Mouse (Mus musculus): Measurements from ENCODE around the gene BC049352. TPM values are rescaled to one million over a fixed set of nuclear protein-coding genes. Genes with fewer than 3 reads are reported as not detected.

Gene BC049352
- polyA plus RNA-seq, 1 experiment from 2014 or later = not detected

GRCm38 (mm10) chr9:45268597-45269325, 87.0 kb downstream of the BC049352 start, which contains the start of gene Il10ra:
Gene Il10ra, minus strand, starts transcription at chr9:45269149.
- Histone ChIP-seq H3K27me3 (ENCODE audit: control insufficient read depth, insufficient read depth, low read length) (peaks cover 13% of the 10 kb centered on the region), H3K27ac (ENCODE audit: low read depth, low read length) (no peak within 1 kb of the TSS)
- ATAC-seq (ENCODE audit: low FRiP score) = no peak

DNA sequence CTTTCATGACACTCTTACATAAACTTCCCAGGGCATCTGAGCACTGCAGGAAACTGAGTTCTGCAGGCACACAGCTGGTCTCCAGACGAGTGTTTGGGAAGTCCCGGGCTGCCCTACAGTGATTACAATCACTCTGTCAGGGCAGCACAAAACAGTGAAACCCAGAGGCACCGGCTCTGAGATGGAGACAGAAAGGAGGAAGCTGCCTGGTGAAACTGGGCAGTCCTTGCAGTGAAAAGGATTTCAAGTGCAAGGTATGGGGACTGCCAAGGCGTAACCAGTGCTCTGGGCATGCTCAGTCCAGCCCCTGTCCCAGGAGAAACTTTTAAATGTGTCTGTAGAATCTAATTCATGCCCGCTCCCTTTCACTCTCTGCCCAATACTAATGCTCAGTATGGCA, 90.4 kb downstream of the BC049352 start:
- Histone ChIP-seq H3K4me2 (no peak overlapping the region), H3K9ac (ENCODE audit: low read length) (no peak overlapping the region), H3K27ac (ENCODE audit: low read depth, low read length) (no peak overlapping the region), H3K4me1 (ENCODE audit: control insufficient read depth, insufficient read depth, low read length) (peaks cover 5% of the 10 kb centered on the region), H3K9me3 (ENCODE audit: control insufficient read depth, low read length) (no peaks in the 10 kb centered on the region), H3K4me3 (ENCODE audit: low read depth, low read length) (no peak overlapping the region), H3K27me3 (ENCODE audit: control insufficient read depth, insufficient read depth, low read length) (peaks cover 13% of the 10 kb centered on the region), H3K36me3 (ENCODE audit: control insufficient read depth, insufficient read depth, low read length) (no peaks in the 10 kb centered on the region)
- WGBS = 47% methylated on average over 5 of the region's 5 CpGs
- DNase-seq (ENCODE audit: low spot score, missing footprints) (no peak), ATAC-seq (ENCODE audit: low FRiP score) (no peak)

More at GRCm38 (mm10) chr9:45268597-45269325, 87.0 kb downstream of the BC049352 start, which contains the start of gene Il10ra:
- H3K4me2 ChIP-seq = peak within 1 kb of the TSS; percentile 71
- peak within 1 kb of the TSS; percentile 44; the same call in 1 of the 2 replicates for H3K9ac ChIP-seq (ENCODE audit: low read length)
- peak within 1 kb of the TSS; percentile 34 for H3K4me3 ChIP-seq (ENCODE audit: low read depth, low read length)
- H3K4me1 ChIP-seq (ENCODE audit: control insufficient read depth, insufficient read depth, low read length) = peaks cover 5% of the 10 kb centered on the region
- H3K36me3 ChIP-seq (ENCODE audit: control insufficient read depth, insufficient read depth, low read length) = no peaks in the 10 kb centered on the region
- 6% methylated on average over 36 of the region's 36 CpGs for WGBS
- DNase-seq (ENCODE audit: low spot score, missing footprints) = peak; percentile 91
- H3K9me3 ChIP-seq (ENCODE audit: control insufficient read depth, low read length) = no peaks in the 10 kb centered on the region

DNA sequence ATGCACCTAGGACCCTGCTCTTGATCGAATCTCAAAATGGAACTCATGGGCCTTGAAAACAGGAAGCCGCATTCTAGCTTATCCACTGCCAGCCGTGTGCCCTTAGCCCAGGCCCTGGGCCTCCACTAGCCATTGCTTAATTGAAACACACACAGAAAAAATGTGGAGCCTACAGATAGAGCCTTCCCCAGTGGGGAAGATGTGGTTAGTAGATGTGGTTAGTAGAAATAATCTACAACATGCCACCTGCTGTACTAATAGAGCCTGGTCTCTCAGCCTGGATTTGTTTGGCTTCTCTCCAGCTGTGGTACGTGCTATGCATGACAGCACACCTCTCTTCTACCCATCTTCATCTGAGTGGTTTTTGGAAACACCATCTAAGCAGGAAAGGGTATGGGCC, 92.4 kb downstream of the BC049352 start:
- Histone ChIP-seq H3K36me3 (ENCODE audit: control insufficient read depth, insufficient read depth, low read length) (no peaks in the 10 kb centered on the region), H3K4me2 (no peak overlapping the region), H3K27ac (ENCODE audit: low read depth, low read length) (no peak overlapping the region), H3K4me3 (ENCODE audit: low read depth, low read length) (no peak overlapping the region), H3K9ac (ENCODE audit: low read length) (no peak overlapping the region), H3K4me1 (ENCODE audit: control insufficient read depth, insufficient read depth, low read length) (no peaks in the 10 kb centered on the region), H3K27me3 (ENCODE audit: control insufficient read depth, insufficient read depth, low read length) (peaks cover 3% of the 10 kb centered on the region; the same call in 1 of the 2 replicates), H3K9me3 (ENCODE audit: control insufficient read depth, low read length) (no peaks in the 10 kb centered on the region)
- DNase-seq (ENCODE audit: low spot score, missing footprints) = no peak
- 82% methylated on average over 4 of the region's 4 CpGs for WGBS
- ATAC-seq (ENCODE audit: low FRiP score) = no peak

DNA sequence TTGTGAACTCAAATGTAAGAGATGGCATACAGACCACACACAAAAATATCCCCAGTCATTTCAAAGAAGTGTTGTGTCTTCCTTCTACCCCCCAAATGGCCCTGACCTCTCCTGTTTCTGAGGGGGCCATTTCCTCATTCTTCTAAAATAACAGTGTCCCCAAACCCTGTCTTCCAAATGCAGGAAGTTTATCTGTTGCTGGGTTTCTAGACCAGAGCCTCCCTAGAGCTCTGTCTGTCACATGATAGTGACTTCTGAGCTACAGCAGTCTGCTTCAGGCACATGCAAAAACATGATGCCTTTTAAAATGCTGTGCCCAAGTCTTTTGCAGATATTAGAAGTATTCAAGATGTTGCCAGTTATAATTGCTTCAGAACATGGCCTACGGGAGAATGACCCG, 92.8 kb downstream of the BC049352 start:
- Histone ChIP-seq H3K4me3 (ENCODE audit: low read depth, low read length) (no peak overlapping the region), H3K27me3 (ENCODE audit: control insufficient read depth, insufficient read depth, low read length) (no peaks in the 10 kb centered on the region; the same call in 1 of the 2 replicates), H3K4me1 (ENCODE audit: control insufficient read depth, insufficient read depth, low read length) (no peaks in the 10 kb centered on the region), H3K36me3 (ENCODE audit: control insufficient read depth, insufficient read depth, low read length) (no peaks in the 10 kb centered on the region), H3K9me3 (ENCODE audit: control insufficient read depth, low read length) (no peaks in the 10 kb centered on the region), H3K4me2 (no peak overlapping the region), H3K27ac (ENCODE audit: low read depth, low read length) (no peak overlapping the region), H3K9ac (ENCODE audit: low read length) (no peak overlapping the region)
- DNase-seq (ENCODE audit: low spot score, missing footprints) (no peak), ATAC-seq (ENCODE audit: low FRiP score) (no peak)
- WGBS = 90% methylated on average over 2 of the region's 2 CpGs

DNA sequence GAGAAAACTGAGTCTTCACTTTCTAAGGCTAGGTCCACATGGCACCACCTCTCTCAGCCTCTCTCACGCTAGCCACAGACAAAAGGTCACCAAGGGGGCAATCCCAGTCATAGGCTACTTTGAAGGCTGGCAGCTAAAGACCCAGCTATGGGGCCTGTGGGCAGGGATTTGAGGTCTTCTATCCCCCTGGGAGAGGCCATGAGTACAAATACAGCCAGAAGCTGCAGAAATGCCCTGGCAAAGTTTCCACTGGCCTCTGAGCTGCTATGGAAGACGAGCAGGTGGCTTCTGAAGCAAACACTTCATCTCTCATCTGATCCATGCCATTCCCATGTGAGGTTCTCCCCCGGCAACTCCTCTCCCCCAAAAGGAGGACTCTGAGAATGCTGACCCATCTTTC, 98.3 kb downstream of the BC049352 start:
- Histone ChIP-seq H3K36me3 (ENCODE audit: control insufficient read depth, insufficient read depth, low read length) (no peaks in the 10 kb centered on the region), H3K4me1 (ENCODE audit: control insufficient read depth, insufficient read depth, low read length) (no peaks in the 10 kb centered on the region), H3K9me3 (ENCODE audit: control insufficient read depth, low read length) (no peaks in the 10 kb centered on the region), H3K27ac (ENCODE audit: low read depth, low read length) (no peak overlapping the region), H3K4me2 (no peak overlapping the region), H3K4me3 (ENCODE audit: low read depth, low read length) (no peak overlapping the region), H3K9ac (ENCODE audit: low read length) (no peak overlapping the region), H3K27me3 (ENCODE audit: control insufficient read depth, insufficient read depth, low read length) (no peaks in the 10 kb centered on the region)
- ATAC-seq (ENCODE audit: low FRiP score) (no peak), DNase-seq (ENCODE audit: low spot score, missing footprints) (no peak)
- WGBS = 74% methylated on average over 3 of the region's 3 CpGs

DNA sequence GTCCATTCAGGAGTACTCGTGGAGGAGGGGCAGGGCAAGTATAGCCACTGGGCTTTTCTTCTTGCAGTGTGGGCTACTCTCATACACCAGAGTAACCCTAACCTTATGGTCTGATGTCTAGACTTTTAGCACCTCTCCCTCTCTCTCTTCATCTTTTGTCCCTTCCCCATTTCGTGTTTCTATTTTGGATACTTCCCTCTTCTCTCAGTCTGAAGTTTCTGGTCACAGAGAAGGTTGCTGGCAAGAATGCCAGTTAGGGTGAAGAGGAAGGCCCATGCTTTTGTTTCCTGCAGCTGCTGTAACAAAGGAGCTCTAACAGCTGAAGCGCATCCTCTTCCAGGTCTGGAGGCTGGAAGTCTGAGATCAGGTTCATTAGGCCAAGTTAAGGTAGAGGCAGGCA, 99.1 kb downstream of the BC049352 start:
- no peak overlapping the region for H3K27ac ChIP-seq (ENCODE audit: low read depth, low read length)
- ATAC-seq (ENCODE audit: low FRiP score) = no peak
- no peak overlapping the region for H3K4me3 ChIP-seq (ENCODE audit: low read depth, low read length)
- no peaks in the 10 kb centered on the region for H3K4me1 ChIP-seq (ENCODE audit: control insufficient read depth, insufficient read depth, low read length)
- WGBS = 80% methylated on average over 3 of the region's 3 CpGs
- H3K9ac ChIP-seq (ENCODE audit: low read length) = no peak overlapping the region
- H3K27me3 ChIP-seq (ENCODE audit: control insufficient read depth, insufficient read depth, low read length) = no peaks in the 10 kb centered on the region
- no peak overlapping the region for H3K4me2 ChIP-seq
- no peaks in the 10 kb centered on the region for H3K9me3 ChIP-seq (ENCODE audit: control insufficient read depth, low read length)
- no peak for DNase-seq (ENCODE audit: low spot score, missing footprints)
- no peaks in the 10 kb centered on the region for H3K36me3 ChIP-seq (ENCODE audit: control insufficient read depth, insufficient read depth, low read length)

DNA sequence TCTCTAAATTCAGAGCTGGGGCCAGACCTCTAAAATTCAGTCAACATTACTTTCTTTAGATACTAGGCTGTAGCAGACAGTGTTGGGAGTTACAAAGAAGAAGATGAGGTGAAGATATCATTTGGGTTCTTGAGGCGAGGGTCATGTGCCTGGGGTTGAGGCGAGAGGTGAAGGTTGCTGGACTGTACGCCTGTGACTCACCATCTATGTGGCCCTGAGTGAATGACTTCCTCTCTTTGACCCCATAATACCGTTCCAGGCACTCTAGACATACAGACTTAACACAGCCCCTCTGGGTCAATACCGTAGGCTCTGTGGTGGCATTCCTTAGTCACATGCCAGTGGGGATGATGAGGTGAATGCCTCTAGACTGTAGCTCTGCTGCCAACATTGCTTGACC, 100.7 kb downstream of the BC049352 start:
- ATAC-seq (ENCODE audit: low FRiP score) = no peak

DNA sequence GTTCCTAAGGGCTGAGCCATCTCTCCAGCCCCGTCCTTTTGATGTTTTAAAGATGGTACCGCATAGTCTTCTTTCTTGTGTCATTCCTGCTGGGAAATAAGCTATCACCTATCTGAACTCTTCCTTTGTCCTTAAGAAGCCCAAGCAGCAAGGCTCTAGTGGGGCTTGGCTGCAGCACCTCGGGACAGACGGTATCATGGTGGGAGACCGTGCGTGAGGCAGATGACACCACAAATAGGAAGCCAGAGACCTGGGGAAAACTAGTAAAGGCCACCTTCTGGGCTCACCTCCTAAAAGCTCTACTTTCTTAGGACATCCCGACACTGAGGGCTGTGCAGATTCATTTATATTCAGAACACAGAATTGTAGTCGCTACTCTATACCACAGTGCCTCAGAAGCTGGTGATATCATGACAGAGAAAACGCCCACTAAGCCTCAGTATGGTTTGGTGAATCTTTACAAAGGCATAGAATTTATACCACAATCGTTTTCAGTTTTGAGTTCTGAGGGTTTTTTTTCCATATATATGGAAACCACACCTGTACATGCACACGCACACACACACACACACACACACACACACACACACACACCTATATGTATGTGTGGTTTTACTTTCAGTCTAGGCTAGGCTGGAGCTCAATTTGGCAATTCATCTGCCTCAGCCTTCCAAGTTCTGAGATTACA, 109.8 kb downstream of the BC049352 start:
- H3K27me3 ChIP-seq (ENCODE audit: control insufficient read depth, insufficient read depth, low read length) = no peaks in the 10 kb centered on the region
- no peak for ATAC-seq (ENCODE audit: low FRiP score)
- H3K4me1 ChIP-seq (ENCODE audit: control insufficient read depth, insufficient read depth, low read length) = no peaks in the 10 kb centered on the region
- H3K27ac ChIP-seq (ENCODE audit: low read depth, low read length) = no peak overlapping the region
- no peaks in the 10 kb centered on the region for H3K36me3 ChIP-seq (ENCODE audit: control insufficient read depth, insufficient read depth, low read length)
- no peak for DNase-seq (ENCODE audit: low spot score, missing footprints)
- H3K9me3 ChIP-seq (ENCODE audit: control insufficient read depth, low read length) = no peaks in the 10 kb centered on the region
- no peak overlapping the region for H3K9ac ChIP-seq (ENCODE audit: low read length)
- H3K4me2 ChIP-seq = no peak overlapping the region
- 81% methylated on average over 11 of the region's 11 CpGs for WGBS
- no peak overlapping the region for H3K4me3 ChIP-seq (ENCODE audit: low read depth, low read length)

More for the DNA sequence above, 100.7 kb downstream of the BC049352 start:
- Histone ChIP-seq H3K4me1 (ENCODE audit: control insufficient read depth, insufficient read depth, low read length) (no peaks in the 10 kb centered on the region), H3K27ac (ENCODE audit: low read depth, low read length) (no peak overlapping the region), H3K9me3 (ENCODE audit: control insufficient read depth, low read length) (no peaks in the 10 kb centered on the region), H3K4me2 (no peak overlapping the region), H3K4me3 (ENCODE audit: low read depth, low read length) (no peak overlapping the region), H3K36me3 (ENCODE audit: control insufficient read depth, insufficient read depth, low read length) (no peaks in the 10 kb centered on the region), H3K9ac (ENCODE audit: low read length) (no peak overlapping the region), H3K27me3 (ENCODE audit: control insufficient read depth, insufficient read depth, low read length) (no peaks in the 10 kb centered on the region)
- DNase-seq (ENCODE audit: low spot score, missing footprints) = no peak
- WGBS = 85% methylated on average over 5 of the region's 5 CpGs

Measured in midbrain, embryonic 11.5 days (tissue).